Mouse (Mus musculus) stomach, postnatal 0 days (tissue): ENCODE measurements at regions not wholly inside any gene's neighbourhood (a gene's known extent, or its start where the extent isn't known, plus 50 kb on each side); places are given as distances from the start of the nearest gene placed in this dataset.

Experiments used
- ATAC-seq: fragments of 200-750 bp; cut with Nextera tagmentation; 2 replicates; pipeline ENCODE4 v1.8.0; 2017; ENCODE audit not compliant: low FRiP score, low TSS enrichment
- DNase-seq: peaks from one replicate; pipeline ENCODE4 v3.0.0-alpha.2; 2016; ENCODE audit warnings: low spot score
- H3K27ac ChIP-seq: fragments of 300-500 bp; sonication (generic); replicated peaks from 2 replicates; pipeline ENCODE4 v1.5.1; 2014; ENCODE audit warnings: mild to moderate bottlenecking, control low read depth
- H3K27me3 ChIP-seq: fragments of 300-500 bp; sonication (generic); 2 replicates; pipeline ENCODE4 v1.6.1; 2014; ENCODE audit warnings: low read length; ENCODE audit not compliant: control insufficient read depth, insufficient read depth
- H3K36me3 ChIP-seq: fragments of 300-500 bp; sonication (generic); 2 replicates; pipeline ENCODE4 v1.6.1; 2014; ENCODE audit warnings: low read length, mixed read lengths; ENCODE audit not compliant: control insufficient read depth, insufficient read depth
- H3K4me1 ChIP-seq: fragments of 300-500 bp; sonication (generic); replicated peaks from 2 replicates; pipeline ENCODE4 v1.6.1; 2014; ENCODE audit warnings: antibody characterized with exemption; ENCODE audit not compliant: control insufficient read depth, insufficient read depth
- H3K4me2 ChIP-seq: fragments of 300-500 bp; sonication (generic); replicated peaks from 2 replicates; pipeline ENCODE4 v1.6.1; 2014; ENCODE audit warnings: low read depth, mild to moderate bottlenecking, control low read depth, moderate library complexity
- H3K4me3 ChIP-seq: fragments of 300-500 bp; sonication (generic); 2 replicates; pipeline ENCODE4 v1.5.1; 2014; ENCODE audit warnings: low read depth, low read length, control low read depth
- H3K9ac ChIP-seq: fragments of 300-500 bp; sonication (generic); 2 replicates; pipeline ENCODE4 v1.6.1; 2014; ENCODE audit warnings: mild to moderate bottlenecking, low read length, control low read depth, mixed read lengths
- H3K9me3 ChIP-seq: fragments of 300-500 bp; sonication (generic); 2 replicates; pipeline ENCODE4 v1.6.1; 2016; ENCODE audit warnings: low read length; ENCODE audit not compliant: control insufficient read depth
- CTCF ChIP-seq: IDR thresholded peaks from 2 replicates; pipeline ENCODE4 v1.5.1; 2016; ENCODE audit warnings: antibody characterized with exemption, low read depth, mild to moderate bottlenecking, moderate library complexity
- EP300 ChIP-seq: optimal IDR thresholded peaks from 2 replicates; pipeline ENCODE3; 2016; ENCODE audit warnings: antibody characterized with exemption
- WGBS: fragments of 180-500 bp; shearing (Covaris S2); extraction: QIAGEN DNeasy Blood & Tissue Kit; methylation state at CpG from one replicate; pipeline ENCODE4 v1.1.7; 2014; 5-methylcytosine and 5-hydroxymethylcytosine counted together

DNA sequence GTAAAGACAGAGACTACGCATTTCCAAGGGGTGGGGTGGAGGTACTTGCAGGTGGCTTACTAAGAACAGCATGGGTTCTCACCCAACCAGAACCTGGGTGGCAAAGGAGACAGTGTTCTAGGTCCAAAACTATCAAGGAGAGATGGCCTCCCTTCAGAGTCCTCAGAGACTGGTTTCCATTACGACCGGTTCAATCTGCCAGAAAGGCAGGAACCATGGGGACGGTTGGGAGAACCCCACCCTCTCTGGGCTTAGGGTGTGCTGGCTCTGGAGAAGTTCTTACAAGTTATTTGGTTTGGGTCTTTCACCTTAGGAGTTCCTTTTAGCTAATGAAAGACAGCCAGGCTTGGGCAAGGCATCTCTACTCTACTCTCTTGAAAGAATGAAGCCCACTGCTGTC is 79.2 kb downstream of the Cdca7 start:
- Histone ChIP-seq H3K9ac (no peak overlapping the region), H3K27ac (no peak overlapping the region), H3K36me3 (no peaks in the 10 kb centered on the region), H3K4me3 (no peak overlapping the region), H3K9me3 (no peaks in the 10 kb centered on the region), H3K27me3 (no peaks in the 10 kb centered on the region), H3K4me2 (no peak overlapping the region), H3K4me1 (no peaks in the 10 kb centered on the region)
- DNase-seq (no peak), ATAC-seq (no peak)
- TF ChIP-seq EP300 (no peak), CTCF (no peak)
- WGBS: 81% methylated on average over 4 of the region's 4 CpGs

DNA sequence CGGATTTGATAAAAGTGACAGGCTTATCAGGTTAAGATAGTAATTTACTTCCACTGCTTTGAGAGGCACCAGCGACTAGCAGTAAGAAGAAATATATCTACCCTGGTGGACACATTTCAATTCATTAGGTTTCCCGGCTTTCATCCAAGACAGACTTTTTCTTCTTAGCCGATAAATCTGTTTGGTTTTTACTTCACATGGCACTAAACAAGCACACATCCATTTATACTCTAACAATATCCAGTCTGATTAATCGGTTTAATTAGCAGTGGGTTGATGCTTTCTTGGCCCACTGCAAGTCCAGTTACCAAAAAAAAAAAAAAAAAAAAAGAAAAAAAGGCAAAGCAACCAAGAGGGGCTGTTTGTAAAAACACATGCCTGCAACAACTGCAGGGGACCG is 79.6 kb downstream of the Cdca7 start:
- H3K9me3 ChIP-seq: no peaks in the 10 kb centered on the region
- 46% methylated on average over 6 of the region's 6 CpGs for WGBS
- no peaks in the 10 kb centered on the region for H3K27me3 ChIP-seq
- no peak for DNase-seq
- no peaks in the 10 kb centered on the region for H3K4me1 ChIP-seq
- H3K9ac ChIP-seq: no peak overlapping the region
- no peak overlapping the region for H3K4me2 ChIP-seq
- ATAC-seq: no peak
- no peak overlapping the region for H3K4me3 ChIP-seq
- no peaks in the 10 kb centered on the region for H3K36me3 ChIP-seq
- no peak for TF ChIP-seq EP300
- no peak for TF ChIP-seq CTCF
- no peak overlapping the region for H3K27ac ChIP-seq

DNA sequence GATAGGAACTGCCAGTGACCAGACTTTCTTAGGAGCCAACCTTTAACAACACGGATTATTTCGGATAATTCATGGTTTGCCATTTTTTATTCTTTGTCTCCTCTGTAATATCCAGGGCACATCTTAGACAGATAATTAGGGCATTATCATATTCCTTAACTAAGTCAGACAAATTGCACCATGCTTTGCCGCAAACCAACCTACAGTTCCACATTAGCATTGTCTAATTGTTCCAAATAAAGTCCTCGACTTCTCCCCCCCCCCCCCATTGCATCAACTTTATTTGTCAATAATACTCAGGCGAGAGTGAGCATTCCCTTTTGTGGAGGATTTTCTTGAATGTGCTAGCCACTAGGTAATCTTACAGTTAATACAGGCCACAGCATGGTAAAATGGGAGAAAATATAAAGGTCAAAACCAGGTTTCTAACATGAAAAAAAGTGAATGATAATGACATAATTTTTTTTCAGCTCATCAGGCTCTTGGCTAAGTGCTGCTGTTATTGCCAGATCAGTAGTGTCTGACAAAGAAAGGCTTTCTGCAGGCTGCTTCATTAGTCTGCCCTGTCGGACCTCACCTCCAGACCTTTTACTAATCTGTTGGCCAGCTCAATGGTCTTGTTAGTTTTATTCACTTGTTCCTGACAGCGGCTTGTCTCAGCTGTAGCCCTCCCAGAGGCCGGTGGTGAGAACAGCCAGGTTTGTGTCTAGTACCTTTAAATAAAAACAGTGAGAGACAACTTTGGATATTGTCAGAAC is 80.3 kb downstream of the Cdca7 start:
- H3K9me3 ChIP-seq: no peaks in the 10 kb centered on the region
- H3K4me2 ChIP-seq: no peak overlapping the region
- no peak for TF ChIP-seq EP300
- TF ChIP-seq CTCF: no peak
- H3K4me3 ChIP-seq: no peak overlapping the region
- H3K4me1 ChIP-seq: no peaks in the 10 kb centered on the region
- DNase-seq: no peak
- H3K27ac ChIP-seq: no peak overlapping the region
- H3K27me3 ChIP-seq: no peaks in the 10 kb centered on the region
- ATAC-seq: no peak
- WGBS: 67% methylated on average over 8 of the region's 8 CpGs
- no peaks in the 10 kb centered on the region for H3K36me3 ChIP-seq
- H3K9ac ChIP-seq: no peak overlapping the region

DNA sequence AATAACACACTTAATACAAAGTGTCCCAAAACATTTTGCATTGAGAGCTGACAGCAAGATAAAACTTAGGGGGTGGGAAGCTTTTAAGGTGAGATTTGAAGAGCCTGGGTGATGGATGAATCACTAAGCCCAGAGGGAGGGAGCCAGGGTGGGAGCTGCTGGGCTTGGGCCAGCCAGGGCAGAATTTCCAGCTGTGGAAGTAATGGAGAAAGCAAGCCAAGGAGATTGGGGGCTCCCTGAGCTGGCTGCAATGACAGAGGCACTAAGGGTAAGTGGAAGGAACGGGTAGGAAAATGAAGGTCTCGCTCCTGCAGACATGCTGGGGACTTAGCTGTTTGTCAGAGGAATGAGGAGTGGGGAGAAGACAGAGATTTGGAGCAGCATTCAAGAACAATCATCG is 81.2 kb downstream of the Cdca7 start:
- ATAC-seq (no peak), DNase-seq (no peak)
- Histone ChIP-seq H3K27me3 (no peaks in the 10 kb centered on the region), H3K4me3 (no peak overlapping the region), H3K9me3 (no peaks in the 10 kb centered on the region), H3K27ac (0 out of 2 replicates have a peak overlapping the region, but pooled peaks have one; percentile 41), H3K9ac (no peak overlapping the region), H3K4me1 (no peaks in the 10 kb centered on the region), H3K36me3 (no peaks in the 10 kb centered on the region), H3K4me2 (no peak overlapping the region)
- TF ChIP-seq CTCF (no peak), EP300 (no peak)
- WGBS: 24% methylated on average over 3 of the region's 3 CpGs

DNA sequence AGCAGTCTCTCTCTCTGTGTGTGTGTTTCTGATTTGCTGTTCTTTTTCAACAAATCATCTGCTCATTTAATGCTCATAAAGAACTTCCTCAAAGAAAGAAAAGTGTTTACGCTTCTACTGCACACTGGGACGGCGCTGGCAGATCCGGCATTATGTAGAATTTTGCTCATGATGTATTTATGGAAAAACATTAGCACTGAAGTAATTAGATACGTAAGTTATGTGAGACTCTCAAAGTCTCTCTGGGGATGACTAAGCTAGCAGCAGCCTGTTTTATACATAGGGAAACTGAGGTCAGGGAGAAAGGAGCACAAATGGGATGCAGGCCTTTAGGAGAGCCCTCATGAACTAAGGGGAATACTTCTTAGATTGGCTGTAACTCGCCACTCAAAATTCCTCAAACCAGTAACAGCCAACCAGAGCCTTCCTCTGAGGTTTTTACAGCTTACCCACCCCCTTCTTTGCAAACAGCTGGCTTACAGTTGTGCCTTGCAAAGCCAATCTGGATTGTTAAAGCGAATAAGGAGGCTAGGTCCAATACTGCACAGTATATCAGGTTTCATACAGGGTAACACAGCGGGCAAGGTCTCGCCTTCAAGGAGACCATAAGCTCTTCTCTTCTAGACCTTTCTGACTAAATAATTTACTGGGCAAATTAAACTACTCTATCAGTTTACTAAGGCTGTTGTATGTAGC is 81.8 kb downstream of the Cdca7 start:
- Histone ChIP-seq H3K9ac (no peak overlapping the region), H3K4me3 (no peak overlapping the region), H3K36me3 (no peaks in the 10 kb centered on the region), H3K27me3 (no peaks in the 10 kb centered on the region), H3K4me1 (no peaks in the 10 kb centered on the region), H3K9me3 (no peaks in the 10 kb centered on the region), H3K4me2 (no peak overlapping the region), H3K27ac (no peak overlapping the region)
- ATAC-seq: no peak
- 56% methylated on average over 9 of the region's 9 CpGs for WGBS
- TF ChIP-seq EP300 (no peak), CTCF (no peak)
- no peak for DNase-seq

DNA sequence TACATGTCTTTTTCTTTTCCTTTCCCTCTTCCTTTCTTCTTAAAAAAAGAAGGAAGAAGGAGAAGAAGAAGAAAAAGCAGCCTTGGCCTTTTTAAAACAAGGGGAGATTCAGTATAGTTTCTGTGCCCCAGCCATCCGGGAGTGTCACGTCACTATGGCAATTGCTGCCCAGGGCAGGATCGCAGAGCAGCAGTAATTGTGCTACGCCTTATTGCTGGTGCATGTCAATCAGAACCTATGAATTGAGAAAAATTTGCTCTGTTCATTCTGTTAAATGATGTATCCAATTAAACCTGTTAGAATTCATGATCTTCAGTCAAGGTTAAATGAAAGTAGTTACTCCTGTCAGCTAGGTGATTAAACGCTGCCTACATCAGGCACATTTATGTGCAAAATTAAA is 85.4 kb downstream of the Cdca7 start:
- Histone ChIP-seq H3K9me3 (no peaks in the 10 kb centered on the region), H3K4me3 (no peak overlapping the region), H3K9ac (no peak overlapping the region), H3K36me3 (no peaks in the 10 kb centered on the region), H3K27ac (no peak overlapping the region), H3K4me2 (no peak overlapping the region), H3K4me1 (no peaks in the 10 kb centered on the region), H3K27me3 (no peaks in the 10 kb centered on the region)
- 77% methylated on average over 5 of the region's 5 CpGs for WGBS
- DNase-seq (no peak), ATAC-seq (no peak)
- TF ChIP-seq CTCF: no peak
- TF ChIP-seq EP300: no peak
